Mouse (Mus musculus) urinary bladder, postnatal 36 days (tissue): Measurements from ENCODE around the gene Plcb4.
A peak's percentile ranks its signal among the peaks of the same experiment; 100 is the strongest.

Experiments used
- DNase-seq, 2 experiments: peaks; one replicate each; pipeline ENCODE4 v3.0.0; 2022; ENCODE audit warnings: low spot score in 2 of 2, mixed read lengths in 1 of 2

The Plcb4 gene

GRCm38 (mm10) chr2:135658486-135659390 is at the start of gene Plcb4:
TSS of gene Plcb4 (plus strand) at chr2:135659011.
- peak; percentile 75 to 87 for DNase-seq

DNA sequence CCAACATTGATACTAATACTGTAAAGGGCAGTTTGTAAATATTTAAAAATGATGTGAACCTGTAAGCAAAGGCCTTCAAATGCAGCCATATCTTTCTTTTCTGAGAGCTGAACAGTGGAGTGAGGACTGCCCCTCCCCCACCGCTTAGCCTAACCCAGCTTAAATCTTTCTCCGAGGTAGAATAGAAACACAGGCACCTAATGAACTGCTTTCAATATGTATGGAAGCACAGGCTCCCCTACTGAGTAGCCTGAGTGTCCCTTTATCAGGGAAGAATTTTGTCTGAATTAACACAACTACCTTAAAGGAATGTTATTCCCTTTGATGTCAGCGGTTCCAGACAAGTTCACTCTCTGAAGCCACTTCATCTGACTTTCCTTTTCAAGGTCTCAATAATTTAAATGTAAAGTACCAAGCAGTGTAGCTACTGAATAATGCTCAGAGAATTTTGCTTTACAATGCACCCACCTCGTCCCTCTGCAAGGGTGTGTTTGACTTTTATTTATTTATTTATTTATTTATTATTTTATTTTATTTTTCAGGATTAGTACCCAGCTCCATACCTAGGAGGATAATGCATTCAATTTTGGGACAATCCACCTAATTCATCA is 44.1 kb upstream of the Plcb4 start:
- no peak for DNase-seq

DNA sequence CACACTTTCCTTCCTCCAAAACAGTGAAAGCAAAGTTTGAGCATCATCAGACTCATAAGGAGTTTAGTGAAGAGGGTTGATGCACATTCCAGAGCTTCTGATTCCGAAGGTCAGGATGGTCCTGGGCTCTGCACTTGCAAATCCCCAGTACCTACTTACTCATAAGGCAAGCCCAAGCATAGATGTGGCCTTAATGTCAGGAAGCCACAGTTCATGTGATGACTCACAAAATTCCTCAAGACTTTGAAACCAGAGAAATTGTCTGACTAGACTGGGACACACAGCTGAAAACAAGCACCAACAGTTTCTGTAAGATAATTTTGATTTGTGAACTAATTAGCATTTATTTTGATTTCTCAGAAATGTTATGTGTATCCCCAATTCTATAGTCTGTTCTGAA is 42.7 kb upstream of the Plcb4 start:
- DNase-seq: no peak

- DNase-seq: no peak
Measured at GRCm38 (mm10) chr2:135618551-135618950, 40.3 kb upstream of the Plcb4 start.

DNA sequence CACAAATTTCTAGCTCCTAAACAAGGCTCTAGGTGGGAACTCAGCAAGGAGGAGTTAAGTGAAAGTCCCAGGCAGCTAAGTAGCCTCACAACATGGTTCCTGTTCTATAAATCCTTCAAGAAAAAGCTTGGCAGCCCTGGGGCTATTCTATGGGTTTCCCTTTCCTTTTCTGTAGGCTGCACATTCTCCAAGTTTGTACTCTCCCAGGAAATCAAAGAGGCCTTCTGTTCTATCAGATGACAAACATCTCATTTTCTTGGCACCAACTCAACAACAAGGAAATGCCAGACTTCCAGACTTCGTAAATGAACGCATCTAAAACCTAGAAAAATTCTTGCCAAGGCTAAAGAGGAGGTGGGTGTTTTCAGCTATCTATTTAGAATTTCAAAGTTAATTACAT is 38.9 kb upstream of the Plcb4 start:
- no peak for DNase-seq

- no peak for DNase-seq
Measured at GRCm38 (mm10) chr2:135627821-135628220, 31.0 kb upstream of the Plcb4 start.

GRCm38 (mm10) chr2:135637227-135637626 is 21.6 kb upstream of the Plcb4 start:
- no peak for DNase-seq

GRCm38 (mm10) chr2:135641002-135641401 is 17.8 kb upstream of the Plcb4 start:
- DNase-seq: peak in 1 of 2 experiments; percentile 6

DNA sequence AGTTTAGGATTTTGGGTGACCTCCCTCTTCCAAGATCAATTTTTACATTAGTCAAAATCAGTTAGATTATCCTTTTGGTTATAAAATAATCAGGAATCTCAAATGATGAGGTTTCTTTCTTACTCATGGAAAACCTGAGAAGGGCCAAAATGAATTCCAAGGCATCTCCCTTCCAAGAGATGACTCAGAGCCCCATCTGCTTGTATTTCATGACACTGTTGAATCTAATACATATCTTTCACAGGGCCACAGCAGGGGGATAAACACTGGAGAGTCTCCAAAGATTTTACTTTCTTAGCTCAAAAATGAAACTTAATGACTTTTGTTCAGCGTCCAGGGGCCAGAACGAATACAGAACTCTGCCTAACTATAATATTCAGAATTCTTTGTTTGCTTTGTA is 17.2 kb upstream of the Plcb4 start:
- DNase-seq: peak; percentile 12 to 20

GRCm38 (mm10) chr2:135646226-135646625 is 12.6 kb upstream of the Plcb4 start:
- no peak for DNase-seq

DNA sequence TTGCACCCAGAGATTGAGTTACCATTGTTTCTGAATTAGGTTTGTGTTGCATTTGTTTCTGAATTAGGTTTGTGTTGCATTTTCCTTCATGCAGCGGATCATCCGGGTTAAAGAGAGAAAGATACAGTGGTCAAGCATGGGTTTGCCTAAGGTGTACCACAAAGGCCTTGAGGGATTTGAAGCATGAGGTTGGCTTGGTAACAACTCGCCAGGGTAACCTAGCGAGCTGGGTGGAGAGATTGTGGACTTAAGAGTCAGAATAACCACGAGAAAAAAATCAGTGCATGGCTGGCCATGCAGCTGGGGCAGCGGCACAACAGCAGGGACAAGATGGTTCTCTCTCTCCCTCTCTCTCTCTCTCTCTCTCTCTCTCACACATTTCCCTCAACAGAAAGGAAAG is 12.2 kb upstream of the Plcb4 start:
- no peak for DNase-seq

- DNase-seq: no peak
Measured at GRCm38 (mm10) chr2:135647985-135648384, 10.8 kb upstream of the Plcb4 start.

GRCm38 (mm10) chr2:135650885-135651284 is 7.9 kb upstream of the Plcb4 start:
- DNase-seq: no peak

GRCm38 (mm10) chr2:135652040-135652439 is 6.8 kb upstream of the Plcb4 start:
- DNase-seq: no peak

- no peak for DNase-seq
Measured at GRCm38 (mm10) chr2:135652451-135652850, 6.4 kb upstream of the Plcb4 start.

GRCm38 (mm10) chr2:135655948-135656347 is 2.9 kb upstream of the Plcb4 start:
- no peak for DNase-seq

GRCm38 (mm10) chr2:135656586-135656985 is 2.2 kb upstream of the Plcb4 start:
- DNase-seq: no peak

DNA sequence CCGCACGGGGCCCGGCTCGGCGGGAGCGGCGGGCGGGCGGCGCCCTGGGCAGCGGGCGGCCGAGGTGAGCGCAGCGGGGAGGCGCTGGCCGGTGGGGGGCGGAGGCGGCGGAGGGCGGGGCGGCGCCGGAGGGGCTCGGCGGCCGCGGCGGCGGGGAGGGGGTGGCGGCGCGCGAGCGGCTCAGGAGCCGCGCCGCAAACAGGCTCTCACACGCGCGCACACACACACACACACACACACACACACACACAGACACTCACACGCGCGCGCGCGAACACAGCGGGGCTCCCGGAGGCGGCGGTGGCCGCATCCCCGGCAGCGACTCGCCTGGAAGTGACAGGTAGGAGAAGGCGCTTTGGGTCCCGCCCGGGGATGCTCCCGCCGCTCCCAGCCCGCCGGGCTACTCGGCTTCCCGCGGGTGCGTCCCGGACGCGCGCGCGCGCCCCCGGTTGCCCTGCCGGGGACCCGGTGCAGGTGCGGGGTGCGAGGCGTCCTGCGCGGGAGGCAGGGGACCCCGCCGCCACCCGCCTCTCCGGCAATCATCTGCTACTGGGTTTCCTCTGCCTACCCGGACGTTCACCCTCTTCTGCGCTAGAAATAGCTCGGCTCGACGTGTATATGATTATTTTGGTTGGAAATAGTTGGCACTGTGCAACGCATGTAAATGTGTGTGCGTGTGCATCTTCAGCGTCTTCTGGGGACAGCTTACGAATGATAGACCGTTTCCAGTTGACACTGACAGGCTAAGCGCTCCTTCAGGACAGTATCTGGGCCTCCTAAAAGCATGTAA is 775 bp downstream of the Plcb4 start:
- DNase-seq: peak; percentile 45 to 51

GRCm38 (mm10) chr2:135660816-135661215 is 2.0 kb downstream of the Plcb4 start:
- DNase-seq: no peak

GRCm38 (mm10) chr2:135663785-135664184 is 5.0 kb downstream of the Plcb4 start:
- no peak for DNase-seq

- no peak for DNase-seq
Measured at GRCm38 (mm10) chr2:135667496-135667895, 8.7 kb downstream of the Plcb4 start.

- no peak for DNase-seq
Measured at GRCm38 (mm10) chr2:135672459-135673104, 13.8 kb downstream of the Plcb4 start.
